Mouse (Mus musculus): Measurements from ENCODE around the gene Tmigd3. TPM values are rescaled to one million over a fixed set of nuclear protein-coding genes. Genes with fewer than 3 reads are reported as not detected.

Gene Tmigd3
- total RNA-seq, 2 experiments from 2014 or later, result not detected

Other genes with a start within 250 kb of the Tmigd3 start
- gene Ddx20, start 183.3 kb upstream of the Tmigd3 start, total RNA-seq (2021), result 10 to 100 TPM; 13.0 to 13.3 TPM
- gene Inka2, start 166.3 kb upstream of the Tmigd3 start, total RNA-seq (2021), result 10 to 100 TPM; 27.1 to 34.8 TPM
- 100 to 1,000 TPM; 127 to 130 TPM for gene Rap1a, start 69.6 kb upstream of the Tmigd3 start, total RNA-seq (2021)
- under 1 TPM in 1 of 2 experiments, not detected in 1; 0.26 TPM for gene Adora3, start within 50 bp of the Tmigd3 start, total RNA-seq (2021)
- 1 to 10 TPM in 1 of 2 experiments, under 1 TPM in 1; 0.69 to 1.3 TPM for gene I830077J02Rik, start 61.8 kb downstream of the Tmigd3 start, total RNA-seq (2021)
- 10 to 100 TPM; 47.7 to 54.4 TPM for gene Wdr77, start 88.5 kb downstream of the Tmigd3 start, total RNA-seq (2021)
- gene Atp5f1, start 89.2 kb downstream of the Tmigd3 start, total RNA-seq (2021), result 100 to 1,000 TPM; 916 to 930 TPM
- gene Ovgp1, start 102.8 kb downstream of the Tmigd3 start, total RNA-seq (2021), result under 1 TPM; 0.15 to 0.24 TPM
- not detected for gene Pifo, start 143.7 kb downstream of the Tmigd3 start, total RNA-seq (2021)
- not detected for gene Chil5, start 161.9 kb downstream of the Tmigd3 start, total RNA-seq (2021)
- gene Chia1, start 242.3 kb downstream of the Tmigd3 start, total RNA-seq (2021), result not detected